Mouse (Mus musculus) thymus, postnatal 25 days (tissue): ENCODE results near the gene Ccna2.
A peak's percentile ranks its signal among the peaks of the same experiment; 100 is the strongest.
"Not testable (repeated sequence)": the region's sequence is repeated elsewhere in the genome, so short reads cannot be mapped to it uniquely, and the experiment has no call there.

Source experiments
- DNase-seq: peaks from one replicate; pipeline ENCODE4 v3.0.0; 2022

Ccna2 gene

DNA sequence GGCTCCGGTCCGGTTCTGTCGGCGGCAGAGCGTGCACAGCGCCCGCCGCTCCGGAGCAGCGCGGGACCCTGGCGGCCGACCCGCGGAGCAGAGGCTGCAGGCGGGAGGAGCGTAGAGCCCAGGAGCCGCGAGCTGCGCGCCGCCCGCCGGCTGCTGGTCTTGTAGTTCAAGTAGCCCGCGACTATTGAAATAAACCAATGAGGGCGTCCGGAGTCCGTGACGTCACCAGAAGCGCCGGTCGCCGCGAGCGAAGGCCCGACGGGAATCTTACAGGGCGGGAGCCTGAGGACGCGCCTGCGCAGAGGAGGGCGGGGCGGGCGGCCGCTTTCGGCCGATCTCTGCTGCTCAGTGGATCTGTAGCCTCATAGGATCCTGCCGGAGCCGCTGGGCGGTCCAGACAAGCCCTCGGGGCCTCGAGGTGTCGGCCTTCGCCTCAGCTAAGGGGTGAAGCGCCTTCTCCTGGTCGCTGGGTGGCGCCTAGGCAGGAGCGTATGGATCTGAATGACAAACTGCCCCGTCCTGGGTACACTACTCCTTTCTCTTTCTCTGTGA lies at the start of gene Ccna2:
TSS of gene Ccna2 (minus strand) at position 324 of the 552 bp plus-strand sequence.
- DNase-seq: peak; percentile 97

DNA sequence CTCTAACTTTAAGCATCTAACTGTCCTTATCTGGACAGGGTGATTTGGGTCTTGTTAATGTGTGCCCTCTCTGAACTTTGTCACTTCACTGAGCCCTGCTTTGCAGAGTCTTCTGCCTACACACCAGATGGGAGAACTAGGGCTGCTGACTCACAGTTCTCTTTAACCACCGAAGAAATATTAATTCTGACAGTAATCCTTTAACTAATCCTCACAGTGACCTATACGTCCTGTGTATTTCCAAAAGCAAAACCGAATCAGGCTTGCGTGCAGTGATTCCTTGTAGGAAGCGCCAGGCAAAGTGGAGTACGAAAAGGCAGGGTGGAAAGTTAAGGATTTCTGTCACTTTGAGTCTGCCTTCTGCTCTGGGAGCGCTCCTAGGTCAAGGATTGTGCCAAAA lies 46.2 kb upstream of the Ccna2 start:
- no peak for DNase-seq

DNA sequence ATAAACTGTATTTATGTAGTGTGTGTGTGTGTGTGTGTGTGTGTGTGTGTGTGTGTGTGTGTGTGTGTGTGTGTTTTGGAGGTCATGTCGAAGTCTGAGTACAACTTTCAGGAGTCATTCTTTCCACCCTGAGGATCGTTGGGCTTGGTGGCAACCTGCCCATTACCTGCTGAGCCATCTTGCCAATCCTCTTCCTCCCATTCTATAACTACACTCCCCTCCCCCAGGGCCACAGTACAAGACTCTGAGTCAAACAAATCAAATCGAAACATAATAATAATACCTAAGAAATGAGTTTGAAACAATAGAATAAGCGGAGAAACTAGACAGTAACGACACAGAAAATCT lies 41.9 kb upstream of the Ccna2 start:
- no peak for DNase-seq

DNA sequence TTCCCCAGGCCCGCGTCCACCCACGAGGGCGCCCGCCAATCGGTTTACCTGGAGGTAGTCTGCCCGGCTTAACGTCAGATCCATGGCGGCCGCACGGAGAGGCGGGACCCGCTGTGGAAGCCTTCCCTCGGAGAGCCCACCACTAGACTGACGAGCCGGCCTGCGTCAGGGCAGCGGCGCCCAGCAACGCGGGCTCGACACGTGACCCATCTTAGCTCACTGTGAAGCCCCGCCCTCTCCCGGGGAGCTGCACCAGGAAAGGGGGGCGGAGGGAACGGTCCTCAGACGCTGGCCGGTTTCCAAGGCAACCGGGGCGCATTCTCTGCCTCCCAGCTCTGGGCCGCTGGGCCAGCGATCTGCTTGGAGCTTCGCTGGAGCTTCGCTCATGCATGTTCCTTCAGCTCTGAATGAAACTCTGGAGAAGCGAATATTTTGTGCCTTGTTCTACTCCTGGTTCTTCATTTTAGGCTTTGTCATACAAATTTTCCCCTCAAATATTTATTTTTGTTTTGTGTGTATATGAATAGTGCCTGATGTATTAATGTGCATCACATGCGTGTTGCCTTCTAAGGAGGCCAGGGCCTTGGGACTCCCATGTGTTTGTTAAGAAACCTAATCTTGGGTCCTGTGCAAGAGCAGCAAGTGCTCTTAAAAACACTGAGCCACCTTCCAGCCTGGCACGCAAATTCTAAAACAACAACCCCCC lies 41.4 kb upstream of the Ccna2 start, which contains the start of gene Bbs7:
TSS of gene Bbs7 (minus strand) at position 276 of the 706 bp plus-strand sequence.
- DNase-seq: peak; percentile 91

DNA sequence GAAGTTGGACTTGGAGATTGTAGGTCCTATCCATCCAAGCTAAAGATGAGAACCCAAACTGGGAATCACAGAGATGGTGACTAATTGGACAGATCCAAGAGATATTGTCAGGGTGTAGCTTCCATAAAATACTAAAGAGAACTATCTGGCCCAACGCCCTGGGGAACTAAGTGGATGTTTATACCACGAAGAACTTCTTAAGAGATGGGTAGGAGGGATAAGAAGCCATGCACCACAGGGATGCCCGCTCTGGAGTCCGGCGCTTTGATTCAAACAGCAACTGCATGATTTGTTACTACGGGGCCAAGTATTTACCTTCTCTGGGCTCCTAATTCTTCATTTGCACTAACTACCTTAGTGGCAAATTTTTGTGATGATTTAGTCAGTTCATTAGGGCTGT lies 40.7 kb upstream of the Ccna2 start:
- DNase-seq: no peak

DNA sequence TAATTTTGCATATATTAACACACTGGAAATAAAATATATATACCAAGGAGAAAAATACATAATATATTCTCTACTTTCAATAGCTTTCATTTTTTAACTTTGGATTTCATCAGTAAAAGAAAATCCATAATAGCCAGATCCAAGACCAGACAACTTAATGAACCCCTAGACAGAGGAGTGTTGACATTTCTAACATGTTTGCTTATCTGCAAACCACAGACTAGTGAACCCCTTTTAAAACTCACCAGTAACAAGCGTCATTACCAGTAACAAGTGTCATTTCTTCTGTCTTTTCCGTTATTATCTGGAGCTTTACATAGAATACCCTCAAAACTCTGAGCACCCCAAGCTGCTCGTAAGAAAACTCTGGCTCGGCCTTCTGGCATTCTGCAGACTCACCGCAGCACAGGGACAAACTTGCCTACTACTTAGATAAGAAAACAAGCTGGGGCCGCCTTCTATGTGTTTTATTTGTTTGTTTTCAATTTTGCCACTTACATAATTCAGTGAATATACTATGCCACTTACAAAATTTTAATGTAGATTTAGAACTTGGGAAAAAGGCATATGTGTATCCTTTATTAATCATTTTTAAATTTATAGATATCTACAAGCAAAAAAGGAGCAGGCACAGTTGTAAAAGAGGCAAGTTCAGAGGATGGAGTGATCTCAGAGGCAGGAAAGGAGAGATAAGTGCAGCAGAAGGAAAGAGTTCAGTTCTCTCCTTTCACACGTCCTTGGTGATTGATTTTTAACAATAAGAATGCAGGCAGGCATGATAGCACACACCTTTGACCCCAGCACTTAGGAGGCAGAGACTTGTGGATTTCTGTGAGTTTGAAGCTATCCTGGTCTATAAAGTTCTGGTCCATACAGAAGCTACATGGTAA lies 34.2 kb upstream of the Ccna2 start:
- no peak for DNase-seq

DNA sequence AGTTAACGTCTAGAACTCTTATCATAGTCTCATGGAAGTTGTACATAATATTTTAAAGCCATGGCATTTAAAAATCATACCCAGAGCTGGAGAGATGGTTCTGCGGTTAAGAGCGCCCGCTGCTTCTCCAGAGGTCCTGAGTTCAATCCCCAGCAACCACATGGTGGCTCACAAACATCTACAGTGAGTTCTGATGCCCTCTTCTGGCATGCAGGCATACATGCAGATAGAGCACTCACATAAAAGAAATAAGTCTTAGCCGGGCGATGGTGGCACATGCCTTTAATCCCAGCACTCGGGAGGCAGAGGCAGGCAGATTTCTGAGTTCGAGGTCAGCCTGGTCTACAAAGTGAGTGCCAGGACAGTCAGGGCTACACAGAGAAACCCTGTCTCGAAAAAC lies 27.8 kb upstream of the Ccna2 start:
- not testable (repeated sequence) for DNase-seq

DNA sequence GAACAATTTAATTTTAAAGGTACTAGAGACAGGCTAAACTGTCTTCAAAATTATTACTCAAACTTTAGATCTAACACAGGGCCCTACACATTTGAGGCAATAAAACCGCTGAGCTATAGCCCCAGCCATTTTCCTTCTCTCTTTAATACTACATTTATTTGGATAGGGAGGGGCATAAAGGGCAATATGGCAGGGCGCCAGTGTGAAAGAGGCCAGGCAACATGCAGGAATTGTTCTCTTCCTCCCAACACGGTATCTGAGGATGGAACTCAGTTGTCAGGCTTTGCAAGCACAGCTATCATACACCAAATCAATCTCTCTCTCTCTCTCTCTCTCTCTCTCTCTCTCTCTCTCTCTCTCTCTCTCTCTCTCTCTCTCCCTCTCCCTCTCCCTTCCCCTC lies 26.9 kb upstream of the Ccna2 start:
- no peak for DNase-seq

DNA sequence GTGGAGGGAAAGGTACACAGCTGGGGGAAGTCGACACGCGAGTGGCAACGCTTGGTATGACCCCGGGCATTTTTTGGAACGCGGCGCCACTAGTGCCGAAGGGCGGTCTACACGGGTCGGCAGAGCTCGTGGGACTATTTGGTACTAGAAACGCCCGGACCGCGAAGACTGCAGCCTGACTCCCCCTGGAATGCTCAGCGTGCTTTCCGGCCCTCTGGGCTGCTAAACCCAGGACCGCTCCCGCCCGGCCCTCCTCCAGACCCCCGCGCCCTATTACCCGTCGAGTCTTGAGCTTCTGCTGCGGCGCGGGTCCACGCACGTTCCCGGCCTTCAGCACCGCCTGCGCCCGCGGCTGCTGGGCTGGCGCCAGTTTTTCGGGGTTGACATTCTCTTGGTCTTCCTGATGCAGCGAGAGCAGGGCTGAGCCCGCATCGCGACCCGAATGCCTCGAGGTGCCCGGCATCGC lies 556 bp downstream of the Ccna2 start:
- DNase-seq: no peak

DNA sequence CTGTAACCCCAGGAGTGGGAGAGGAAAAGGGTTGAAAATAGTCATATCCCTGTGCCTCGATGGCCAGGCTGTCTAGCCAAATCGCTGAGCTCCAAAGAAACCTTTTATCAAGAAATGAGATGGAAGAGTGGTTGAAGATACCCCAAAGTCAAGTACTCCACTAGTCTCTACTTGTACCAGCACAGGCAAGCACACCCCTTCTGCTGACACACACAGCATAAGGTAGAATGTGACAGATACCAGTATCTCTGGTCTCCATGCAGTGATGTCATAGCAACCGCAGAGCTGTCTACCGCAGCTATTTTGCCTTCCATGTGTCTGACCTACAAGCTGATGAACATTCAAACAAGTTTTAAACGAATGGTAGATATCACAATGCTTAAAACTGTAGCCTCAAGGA lies 2.1 kb downstream of the Ccna2 start:
- no peak for DNase-seq

DNA sequence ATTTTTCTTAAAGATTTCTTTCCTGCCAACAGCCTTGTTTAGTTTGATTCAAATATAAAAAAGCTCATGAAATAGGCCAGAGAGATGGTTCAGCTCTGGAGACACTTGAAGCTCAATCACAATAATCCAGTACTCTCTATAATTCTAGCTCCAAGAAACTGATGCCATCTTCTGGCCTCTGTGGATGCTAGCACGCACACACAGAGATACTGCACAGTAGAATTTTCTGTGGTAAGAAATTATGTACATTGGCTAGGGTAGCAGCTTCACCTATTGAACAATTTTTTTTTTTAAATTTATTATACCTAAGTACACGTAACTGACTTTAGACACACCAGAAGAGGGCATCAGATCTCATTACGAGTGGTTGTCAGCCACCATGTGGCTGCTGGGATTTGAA lies 8.3 kb downstream of the Ccna2 start:
- DNase-seq: no peak

DNA sequence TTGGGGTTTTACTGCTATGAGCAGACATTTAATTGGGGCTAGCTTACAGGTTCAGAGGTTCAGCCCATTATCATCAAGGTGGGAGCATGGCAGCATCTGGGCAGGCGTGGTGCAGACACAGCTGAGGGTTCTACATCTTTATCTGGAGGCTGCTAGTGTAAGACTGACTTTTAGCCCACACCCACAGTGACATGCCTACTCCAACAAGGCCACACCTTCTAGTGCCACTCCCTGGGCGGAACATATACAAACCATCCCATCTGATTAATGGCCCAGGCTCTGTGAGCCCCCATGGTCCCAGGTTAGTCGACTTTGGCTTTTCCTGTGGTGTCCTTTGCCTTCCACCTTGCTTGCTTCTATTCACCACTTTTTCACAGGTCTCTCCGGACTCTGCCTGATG lies 12.3 kb downstream of the Ccna2 start:
- DNase-seq: no peak

DNA sequence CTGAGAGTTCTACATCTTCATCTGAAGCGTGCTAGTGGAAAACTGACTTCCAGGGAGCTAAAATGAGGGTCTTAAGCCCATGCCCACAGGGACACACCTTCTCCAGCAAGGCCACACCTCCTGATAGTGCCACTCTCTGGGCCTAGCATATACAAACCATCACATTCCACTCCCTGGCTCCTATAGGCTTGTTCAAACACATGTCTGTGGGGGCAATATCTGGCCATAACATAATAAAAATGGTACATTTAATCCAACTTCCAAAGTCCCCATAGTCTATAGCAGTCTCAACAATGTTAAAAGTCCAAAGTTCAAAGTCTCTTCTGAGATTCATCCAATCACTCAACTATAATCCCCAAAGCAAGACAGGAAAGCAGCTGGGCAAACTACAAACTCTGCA lies 14.3 kb downstream of the Ccna2 start:
- no peak for DNase-seq

DNA sequence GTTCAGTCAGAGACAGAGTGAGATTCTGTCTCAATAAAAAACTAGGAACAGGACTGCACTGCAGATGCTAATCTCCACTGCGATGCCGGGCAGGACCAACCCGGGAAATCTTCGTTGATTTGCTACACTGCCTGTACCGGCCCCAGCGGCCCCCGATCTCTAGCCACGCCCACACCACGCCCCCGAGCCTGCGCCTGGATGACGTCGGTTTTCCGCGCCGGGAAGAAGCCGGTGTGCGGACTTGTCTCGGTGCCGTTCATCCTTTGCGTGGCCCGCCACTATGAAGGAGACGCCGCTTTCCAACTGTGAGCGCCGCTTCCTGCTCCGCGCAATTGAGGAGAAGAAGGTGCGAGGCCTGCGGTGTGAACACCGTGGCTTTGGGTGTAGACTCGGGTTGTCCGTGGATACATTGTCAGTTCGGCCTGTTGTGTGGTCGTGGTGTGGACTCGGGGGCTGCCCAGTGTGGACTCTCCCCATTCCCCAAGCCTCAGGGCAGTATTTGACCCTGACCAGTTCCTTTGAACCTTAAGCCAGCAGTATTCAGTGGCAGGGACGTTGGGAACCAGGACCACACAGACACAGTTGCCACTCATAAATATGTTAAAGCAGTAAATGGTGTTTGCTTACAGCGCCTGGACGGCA lies 19.4 kb downstream of the Ccna2 start, which contains the start of gene Exosc9:
TSS of gene Exosc9 (plus strand) at position 201 of the 642 bp plus-strand sequence.
- peak; percentile 97 for DNase-seq

DNA sequence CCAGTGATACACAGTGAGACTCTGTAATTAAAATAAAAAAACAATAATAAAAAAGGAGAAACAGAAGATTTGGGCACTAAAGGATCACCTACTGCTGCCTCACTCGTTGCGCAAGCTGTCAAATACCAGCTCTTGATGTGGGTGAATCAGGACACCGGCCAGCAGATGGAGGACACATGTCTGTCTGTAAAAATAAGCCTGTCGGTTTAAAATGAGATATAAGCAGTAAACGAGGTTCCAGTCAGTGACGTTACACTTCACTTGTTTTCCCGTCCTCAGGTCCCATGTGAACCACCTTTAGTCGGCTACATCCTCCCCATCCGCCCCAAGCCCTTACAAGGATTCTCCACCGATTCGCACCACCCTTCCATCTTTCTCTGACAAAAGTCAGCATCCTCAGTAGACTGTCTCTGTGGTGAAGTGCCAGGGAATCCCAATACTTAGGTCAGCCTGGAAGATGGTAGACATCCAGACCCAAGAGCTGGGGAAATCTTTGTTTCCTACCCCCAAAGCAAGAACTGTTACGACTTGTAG lies 20.0 kb downstream of the Ccna2 start:
- DNase-seq: no peak

DNA sequence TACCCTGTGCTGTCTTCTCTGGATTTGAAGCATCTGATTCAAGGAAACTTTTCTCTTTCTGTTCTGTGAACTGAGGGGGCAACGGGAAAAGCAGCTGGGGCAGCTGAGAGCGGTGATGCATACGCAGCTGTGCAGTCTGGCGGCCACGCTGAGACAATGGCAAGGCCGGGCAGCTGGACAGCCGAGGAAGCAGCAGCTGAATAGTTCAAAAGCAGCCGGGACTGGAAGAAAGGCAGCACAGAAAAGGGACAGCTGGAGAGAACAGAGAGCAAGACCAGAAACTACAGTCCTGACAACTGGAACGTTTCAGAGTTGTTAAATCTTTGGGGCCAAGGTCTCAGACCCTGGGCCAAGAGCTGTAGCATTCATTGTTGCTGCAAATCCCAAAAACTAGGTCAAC lies 20.6 kb downstream of the Ccna2 start:
- no peak for DNase-seq

DNA sequence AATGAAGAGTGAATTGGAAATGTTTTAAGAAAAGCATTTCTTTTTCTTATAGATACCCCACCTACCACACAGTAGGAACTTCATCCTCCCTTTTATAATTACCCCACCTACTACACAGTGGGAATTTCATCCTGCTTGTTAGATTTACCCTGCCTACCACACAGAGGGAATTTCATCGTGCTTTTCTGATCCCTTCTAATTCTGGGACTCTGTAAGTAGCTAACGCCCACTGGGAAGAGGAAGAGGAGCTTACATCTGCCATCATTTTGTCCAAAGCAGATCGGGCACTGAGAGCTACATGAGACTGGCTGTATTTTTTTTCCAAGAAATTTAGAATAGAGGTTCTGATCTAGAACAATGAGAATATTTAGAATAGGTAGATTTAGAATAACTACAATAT lies 27.0 kb downstream of the Ccna2 start:
- DNase-seq: no peak

DNA sequence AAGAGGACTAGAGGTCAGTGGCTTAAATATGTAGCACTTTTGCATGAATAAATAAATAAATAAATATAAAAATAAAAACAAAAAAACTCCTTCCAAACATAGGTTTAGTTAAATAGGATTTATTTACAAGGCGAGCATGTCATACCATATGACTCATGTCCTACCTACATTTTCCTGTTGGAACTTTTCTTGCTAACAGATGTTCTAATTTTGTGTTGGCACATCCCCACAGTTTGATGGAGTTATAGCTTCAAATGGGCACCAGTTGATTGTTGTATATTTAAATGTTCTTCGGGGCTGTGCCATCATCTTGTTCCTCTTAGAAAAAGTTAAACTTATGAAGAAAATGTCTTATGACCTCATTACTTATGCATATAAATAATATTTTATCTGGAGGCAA lies 30.6 kb downstream of the Ccna2 start:
- no peak for DNase-seq

DNA sequence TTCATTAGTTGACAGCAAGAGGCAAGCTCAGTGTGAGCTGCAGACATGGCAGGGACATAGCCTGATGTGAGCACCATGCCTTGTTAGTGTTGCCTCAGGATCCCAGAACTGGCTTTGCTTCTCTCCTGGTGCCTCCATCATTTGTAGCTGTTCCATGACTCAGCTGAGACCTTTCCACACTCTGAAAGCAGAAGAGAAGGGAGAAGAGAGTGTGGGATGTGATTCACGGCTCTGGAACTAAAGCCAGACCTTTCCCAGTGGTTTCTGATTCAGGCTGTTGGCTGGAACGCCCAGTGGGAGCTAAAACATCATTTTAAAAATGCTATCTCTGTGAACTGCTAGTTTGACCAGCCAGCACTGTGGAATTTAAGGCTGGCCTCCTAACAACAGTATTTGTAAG lies 31.2 kb downstream of the Ccna2 start:
- DNase-seq: no peak

DNA sequence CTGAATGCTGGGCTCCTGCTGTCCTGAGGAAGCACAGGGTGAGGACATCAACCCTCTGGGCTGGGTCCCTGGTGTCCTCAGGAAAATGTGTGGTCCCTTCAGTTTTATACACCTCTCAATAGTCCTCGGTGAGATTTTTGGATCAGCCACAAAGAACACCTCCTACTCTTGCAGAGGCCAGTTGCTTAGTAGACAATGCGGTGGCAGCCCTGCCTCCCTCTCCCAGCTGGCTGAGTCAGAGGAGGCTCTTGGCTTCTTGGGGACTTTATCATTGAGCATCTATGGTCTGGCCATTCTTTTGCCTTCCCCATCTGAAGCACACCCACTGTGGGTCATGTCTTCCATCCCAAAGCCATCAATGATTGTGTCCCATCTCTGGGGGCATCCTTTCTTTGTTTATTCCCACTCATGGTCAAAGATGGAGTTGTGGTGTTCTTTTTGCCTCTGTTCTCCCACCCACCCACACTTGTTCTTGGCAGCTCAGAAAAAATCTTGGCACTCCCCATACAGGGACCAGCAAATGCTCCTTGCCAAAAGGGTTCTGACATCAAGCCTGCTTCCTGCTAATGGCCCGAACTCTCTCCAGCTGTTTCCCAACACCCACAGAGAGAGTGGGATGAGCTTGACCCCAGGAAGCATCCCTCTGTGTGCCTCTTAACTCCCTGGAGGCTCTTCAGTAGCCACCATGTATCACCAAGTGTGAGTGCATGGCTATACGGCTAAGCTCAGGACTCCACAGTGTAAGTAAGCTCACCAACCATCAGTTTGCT lies 34.1 kb downstream of the Ccna2 start:
- DNase-seq: no peak

DNA sequence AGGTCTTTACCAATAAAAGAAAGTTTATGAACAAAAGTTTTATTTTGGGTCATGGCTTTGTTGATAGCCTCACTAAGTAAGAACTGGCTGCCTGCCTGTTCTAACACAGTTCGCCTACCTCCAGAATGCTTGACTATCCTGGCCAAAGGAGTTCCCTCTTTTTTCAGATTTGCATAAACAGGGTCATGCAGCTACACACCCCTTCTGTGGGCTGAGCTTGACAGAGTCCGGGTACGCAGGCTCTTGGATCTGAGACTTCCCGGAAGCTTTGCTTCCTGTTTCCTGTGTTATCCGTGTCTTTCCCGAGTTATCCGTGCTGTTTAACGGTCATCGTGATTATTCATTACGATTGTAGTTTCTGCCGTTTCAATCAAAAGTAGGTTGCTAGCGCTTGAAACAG lies 35.9 kb downstream of the Ccna2 start:
- no peak for DNase-seq

DNA sequence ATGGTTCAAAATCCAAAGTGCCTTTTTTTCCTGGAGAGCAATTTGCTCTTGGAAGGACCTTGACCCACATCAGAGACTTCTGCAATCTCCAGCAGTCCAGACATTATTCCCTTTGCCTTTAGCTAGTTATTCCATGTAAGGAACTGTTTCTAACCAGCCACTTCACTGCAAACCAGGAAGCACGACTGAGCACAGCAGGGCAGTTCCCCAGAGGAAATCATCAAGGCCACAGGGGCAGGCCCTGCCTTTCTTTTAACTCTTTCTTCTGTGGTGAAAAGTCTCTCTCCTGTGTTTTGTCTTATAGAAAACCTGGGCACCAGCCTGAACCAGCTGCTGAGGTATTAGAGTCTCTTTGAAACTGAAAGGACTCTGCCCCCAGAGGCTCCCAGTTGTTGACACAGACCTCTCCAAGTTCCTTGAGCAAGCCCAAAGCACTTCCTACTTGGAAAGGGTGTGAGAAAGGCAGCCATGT lies 38.7 kb downstream of the Ccna2 start:
- DNase-seq: no peak
